10 mouse cellular contexts compared by ENCODE assay signal in genomic region chr2:45104511-45105055, GRCm38 (mm10). TPM values are rescaled to one million over a fixed set of nuclear protein-coding genes. Genes with fewer than 3 reads are reported as not detected.
A peak's percentile ranks its signal among the peaks of the same experiment; 100 is the strongest.
DNase-seq lines count a peak whose midpoint lies in the region; ATAC-seq and TF ChIP-seq lines count a peak whose summit lies in the region.
"Had no signal": no experiment of that assay in that cellular context is flagged by ENCODE, and none has a peak within 500 bp of the region (broad histone marks: within the 10 kb centered on the region; RNA-seq: fewer than 3 reads in every experiment).

No protein-coding gene starts in this region.

- H3K4me1 ChIP-seq in limb, embryonic 15.5 days: peaks cover 12% of the 10 kb centered on the region; the same call in 1 of the 2 replicates
- peaks cover 52% of the 10 kb centered on the region for H3K4me1 ChIP-seq in limb, embryonic 10.5 days
- peaks cover 46% of the 10 kb centered on the region for H3K4me1 ChIP-seq in embryonic facial prominence, embryonic 13.5 days
- peaks cover 80% of the 10 kb centered on the region for H3K4me1 ChIP-seq in hindbrain, embryonic 13.5 days (replicated peaks)

- WGBS in limb, embryonic 15.5 days: 44% methylated on average over 7 of the region's 7 CpGs
- WGBS in limb, embryonic 10.5 days: 42% methylated on average over 7 of the region's 7 CpGs
- WGBS in embryonic facial prominence, embryonic 13.5 days: 25% methylated on average over 7 of the region's 7 CpGs
- 6% methylated on average over 7 of the region's 7 CpGs for WGBS in hindbrain, embryonic 13.5 days

- TF ChIP-seq POLR2A in myocyte (IDR thresholded peaks at IDR 0.05; ENCODE audit: insufficient read length, low read depth): no peak

- no peak overlapping the region for H3ac ChIP-seq in myocyte (ENCODE audit: control insufficient read depth, insufficient read length)

- H3K9ac ChIP-seq in limb, embryonic 15.5 days: no peak overlapping the region
- peak overlapping the region; percentile 73 for H3K9ac ChIP-seq in embryonic facial prominence, embryonic 13.5 days
- peak overlapping the region; percentile 59 for H3K9ac ChIP-seq in hindbrain, embryonic 13.5 days

- no peak for DNase-seq in limb, embryonic 10.5 days (ENCODE audit: low spot score)
- no peak for DNase-seq in thymus, postnatal 25 days
- DNase-seq in adrenal gland, adult 2 months: no peak
- no peak for DNase-seq in cerebellum, adult 8-10 months
- DNase-seq: cerebellum, adult 9-10 months had no signal

- no peak overlapping the region for H3K4me3 ChIP-seq in limb, embryonic 15.5 days
- no peak overlapping the region for H3K4me3 ChIP-seq in limb, embryonic 10.5 days
- peak overlapping the region; percentile 77; the same call in 1 of the 2 replicates for H3K4me3 ChIP-seq in embryonic facial prominence, embryonic 13.5 days
- peak overlapping the region; percentile 23 for H3K4me3 ChIP-seq in hindbrain, embryonic 13.5 days
- no peak overlapping the region for H3K4me3 ChIP-seq in myocyte

- no peak overlapping the region for H3K27ac ChIP-seq in limb, embryonic 15.5 days
- no peak overlapping the region for H3K27ac ChIP-seq in limb, embryonic 10.5 days
- H3K27ac ChIP-seq in embryonic facial prominence, embryonic 13.5 days: peak overlapping the region; percentile 72; the same call in 1 of the 2 replicates
- H3K27ac ChIP-seq in hindbrain, embryonic 13.5 days: peak overlapping the region; percentile 98

- peaks cover 29% of the 10 kb centered on the region for H3K27me3 ChIP-seq in limb, embryonic 15.5 days
- peaks cover 59% of the 10 kb centered on the region for H3K27me3 ChIP-seq in limb, embryonic 10.5 days (ENCODE audit: low read depth, poor library complexity, severe bottlenecking)
- H3K27me3 ChIP-seq in embryonic facial prominence, embryonic 13.5 days: peaks cover 35% of the 10 kb centered on the region
- H3K27me3 ChIP-seq in hindbrain, embryonic 13.5 days: no peaks in the 10 kb centered on the region
- H3K27me3 ChIP-seq in myocyte (ENCODE audit: control insufficient read depth, insufficient read depth, insufficient read length): no peaks in the 10 kb centered on the region

- 0 out of 2 replicates have a peak overlapping the region, but pooled peaks have one; percentile 2 for H3K4me2 ChIP-seq in limb, embryonic 15.5 days
- H3K4me2 ChIP-seq in embryonic facial prominence, embryonic 13.5 days: peak overlapping the region; percentile 68
- peak overlapping the region; percentile 81 for H3K4me2 ChIP-seq in hindbrain, embryonic 13.5 days
- peak overlapping the region; percentile 80 for H3K4me2 ChIP-seq in myocyte (ENCODE audit: low read depth)

- no peaks in the 10 kb centered on the region for H3K36me3 ChIP-seq in limb, embryonic 15.5 days
- no peaks in the 10 kb centered on the region for H3K36me3 ChIP-seq in limb, embryonic 10.5 days
- peaks cover 6% of the 10 kb centered on the region for H3K36me3 ChIP-seq in embryonic facial prominence, embryonic 13.5 days
- H3K36me3 ChIP-seq in hindbrain, embryonic 13.5 days: no peaks in the 10 kb centered on the region
- no peaks in the 10 kb centered on the region for H3K36me3 ChIP-seq in myocyte (ENCODE audit: control insufficient read depth, insufficient read depth)

- H3K79me2 ChIP-seq in myocyte (ENCODE audit: control insufficient read depth, insufficient read depth): peaks cover 97% of the 10 kb centered on the region

- ATAC-seq in limb, embryonic 15.5 days (ENCODE audit: insufficient number of reproducible peaks, low FRiP score, low TSS enrichment, low read depth): no peak
- ATAC-seq in embryonic facial prominence, embryonic 13.5 days (ENCODE audit: insufficient number of reproducible peaks, insufficient read depth, low FRiP score, low TSS enrichment, low read depth): no peak
- ATAC-seq in hindbrain, embryonic 13.5 days (ENCODE audit: low FRiP score): no peak
- ATAC-seq: inflammation-experienced regulatory T-cells, adult 6 months had no signal

- H3K9me3 ChIP-seq in limb, embryonic 15.5 days: no peaks in the 10 kb centered on the region
- no peaks in the 10 kb centered on the region for H3K9me3 ChIP-seq in limb, embryonic 10.5 days (replicated peaks)
- no peaks in the 10 kb centered on the region for H3K9me3 ChIP-seq in embryonic facial prominence, embryonic 13.5 days
- no peaks in the 10 kb centered on the region for H3K9me3 ChIP-seq in hindbrain, embryonic 13.5 days

TF ChIP-seq in myocyte, 11 proteins besides CTCF, POLR2A, EP300 and RAD21:
- no peak for TF ChIP-seq CEBPB (IDR thresholded peaks at IDR 0.05; ENCODE audit: insufficient read depth, poor library complexity, severe bottlenecking)

RNA-seq across cellular contexts. Expression of gene Zeb2, which starts 12.6 kb away (rescaled TPM):
- polyA plus RNA-seq in limb, embryonic 15.5 days (2015; fragmentation: Nextera tagmentation; extraction: Ambion mirVana): 53.6 and 58.2 TPM in 2 replicates
- polyA plus RNA-seq in limb, embryonic 10.5 days (2016; fragmentation: Nextera tagmentation; extraction: Ambion mirVana): 5.3 and 5.4 TPM in 2 replicates
- polyA plus RNA-seq in embryonic facial prominence, embryonic 13.5 days (2015; fragmentation: Nextera tagmentation; extraction: Ambion mirVana): 85.7 and 96.4 TPM in 2 replicates
- polyA plus RNA-seq in hindbrain, embryonic 13.5 days (2015; fragmentation: Nextera tagmentation; extraction: Ambion mirVana): 50.4 and 57.4 TPM in 2 replicates
- 10.8 TPM for polyA plus RNA-seq in myocyte (2012; fragmentation: generic; extraction: Trizol)
- total RNA-seq in adrenal gland, adult 2 months (2021): 100 to 1,000 TPM; 162 to 223 TPM
- polyA plus RNA-seq in adrenal gland, adult 2 months (2012; rRNA removed): 9.8 and 12.4 TPM in 2 replicates

Comparison
In these comparisons a context has a peak if more than half of its experiments do, and no peak if none do; other contexts are left out.
1. H3K27ac ChIP-seq: peak in embryonic facial prominence, embryonic 13.5 days (single experiment) and hindbrain, embryonic 13.5 days (single experiment); none in limb, embryonic 15.5 days (single experiment) and limb, embryonic 10.5 days (single experiment).
2. H3K4me2 ChIP-seq: peak in every context shown above with its lines; median percentile 81 in hindbrain, embryonic 13.5 days; 80 in myocyte; 68 in embryonic facial prominence, embryonic 13.5 days; 2 in limb, embryonic 15.5 days.
3. H3K4me3 ChIP-seq: peak in embryonic facial prominence, embryonic 13.5 days (single experiment) and hindbrain, embryonic 13.5 days (single experiment); none in limb, embryonic 15.5 days (single experiment), limb, embryonic 10.5 days (single experiment) and myocyte (single experiment).